Mouse (Mus musculus) liver, postnatal 0 days (tissue): ENCODE results near the gene Foxj3. TPM values are rescaled to one million over a fixed set of nuclear protein-coding genes. Genes with fewer than 3 reads are reported as not detected.

Experiments used
- ATAC-seq: fragments of 200-750 bp; cut with Nextera tagmentation; 2 replicates; pipeline ENCODE4 v1.8.0; 2017; ENCODE audit warnings: mild to moderate bottlenecking, moderate library complexity
- DNase-seq: peaks from one replicate; pipeline ENCODE4 v3.0.0-alpha.2; 2016
- H3K27ac ChIP-seq: fragments of 300-500 bp; sonication (generic); 2 replicates; pipeline ENCODE4 v1.5.1; 2014; ENCODE audit warnings: antibody characterized with exemption, moderate library complexity, mild to moderate bottlenecking, low read depth
- H3K27me3 ChIP-seq: fragments of 300-500 bp; sonication (generic); 2 replicates; pipeline ENCODE4 v1.6.1; 2014; ENCODE audit warnings: low read length, control low read depth, mixed read lengths; ENCODE audit not compliant: insufficient read depth
- H3K36me3 ChIP-seq: fragments of 300-500 bp; sonication (generic); replicated peaks from 2 replicates; pipeline ENCODE4 v1.6.1; 2014; ENCODE audit warnings: mild to moderate bottlenecking, control low read depth, low read length, moderate library complexity, mixed read lengths; ENCODE audit not compliant: insufficient read depth
- H3K4me1 ChIP-seq: fragments of 300-500 bp; sonication (generic); 2 replicates; pipeline ENCODE4 v1.6.1; 2014; ENCODE audit warnings: antibody characterized with exemption, mild to moderate bottlenecking, control low read depth; ENCODE audit not compliant: insufficient read depth
- H3K4me2 ChIP-seq: fragments of 300-500 bp; sonication (generic); 2 replicates; pipeline ENCODE4 v1.6.1; 2014; ENCODE audit warnings: low read depth, mild to moderate bottlenecking, low read length, moderate library complexity, mixed read lengths
- H3K4me3 ChIP-seq: fragments of 300-500 bp; sonication (generic); 2 replicates; pipeline ENCODE4 v1.5.1; 2014; ENCODE audit warnings: low read depth, low read length
- H3K9ac ChIP-seq: fragments of 300-500 bp; sonication (generic); replicated peaks from 2 replicates; pipeline ENCODE4 v1.6.1; 2014; ENCODE audit warnings: mild to moderate bottlenecking, moderate library complexity
- H3K9me3 ChIP-seq: fragments of 300-500 bp; sonication (generic); 2 replicates; pipeline ENCODE4 v1.6.1; 2016; ENCODE audit warnings: mild to moderate bottlenecking, control low read depth, low read length, mixed read lengths
- CTCF ChIP-seq: sonication (generic); IDR thresholded peaks from 2 replicates; pipeline ENCODE4 v1.5.1; 2016; ENCODE audit warnings: antibody characterized with exemption, low read depth
- EP300 ChIP-seq: IDR thresholded peaks from 2 replicates; pipeline ENCODE4 v1.6.1; 2016; ENCODE audit warnings: antibody characterized with exemption, low read depth, mild to moderate bottlenecking
- WGBS: fragments of 180-500 bp; shearing (Covaris S2); extraction: QIAGEN DNeasy Blood & Tissue Kit; methylation state at CpG from one replicate; pipeline ENCODE4 v1.1.7; 2014; ENCODE audit not compliant: insufficient replicate concordance; 5-methylcytosine and 5-hydroxymethylcytosine counted together
- polyA plus RNA-seq: library from polyadenylated mRNA; unstranded; fragments of >200 nt; fragmentation: Nextera tagmentation; extraction: Ambion mirVana; gene quantifications from 2 replicates; pipeline ENCODE4 v1.2.1, GENCODE M21; 2015

Foxj3 gene
- polyA plus RNA-seq, 1 experiment from 2014 or later: 2.9 TPM

DNA sequence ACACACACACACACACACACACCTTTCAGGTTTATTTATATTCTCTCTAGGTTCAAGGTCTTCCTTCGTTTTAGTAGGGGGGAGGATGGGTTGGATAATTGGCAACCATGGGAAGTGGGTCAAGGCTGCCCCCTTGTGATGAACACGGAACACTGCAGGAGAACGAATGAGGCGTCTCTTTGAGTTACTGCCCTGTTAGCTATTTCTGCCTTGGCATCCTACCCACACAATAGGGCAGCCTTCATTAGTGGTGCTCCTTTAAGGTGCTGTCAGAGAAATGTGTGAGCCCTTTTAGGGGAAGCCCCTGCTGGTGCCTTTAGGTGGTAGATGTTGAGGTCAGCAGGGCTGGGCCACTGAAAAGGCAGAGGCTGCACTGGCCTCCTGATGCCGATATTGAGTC lies 130.7 kb downstream of the Foxj3 start:
- Histone ChIP-seq H3K27ac (no peak overlapping the region), H3K36me3 (no peaks in the 10 kb centered on the region), H3K4me1 (no peaks in the 10 kb centered on the region), H3K9ac (no peak overlapping the region), H3K9me3 (no peaks in the 10 kb centered on the region), H3K4me3 (no peak overlapping the region), H3K27me3 (no peaks in the 10 kb centered on the region), H3K4me2 (no peak overlapping the region)
- ATAC-seq (peak; percentile 50; the same call in 1 of the 2 replicates), DNase-seq (peak; percentile 41)
- 21% methylated on average over 5 of the region's 5 CpGs for WGBS
- TF ChIP-seq CTCF (peak; percentile 84), EP300 (no peak)

DNA sequence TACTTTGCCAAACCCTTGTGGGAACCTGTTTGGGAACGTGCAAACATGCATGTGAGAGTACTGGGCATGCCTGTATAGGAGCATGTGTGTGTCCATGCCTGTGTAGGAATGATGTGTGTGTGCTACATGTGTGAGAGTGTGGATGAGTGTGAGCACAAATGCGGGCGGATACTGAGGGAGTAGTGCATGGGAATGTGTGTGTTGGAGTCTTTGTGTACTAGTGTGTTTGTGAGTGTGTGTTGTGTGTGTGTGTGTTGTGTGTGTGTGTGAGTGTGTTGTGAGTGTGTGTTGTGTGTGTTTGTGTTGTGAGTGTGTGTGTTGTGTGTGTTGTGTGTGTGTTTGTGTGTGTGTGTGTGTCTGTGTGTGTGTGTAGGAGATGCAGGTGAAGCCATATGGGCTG lies 131.4 kb downstream of the Foxj3 start:
- H3K36me3 ChIP-seq: no peaks in the 10 kb centered on the region
- no peak for DNase-seq
- H3K9me3 ChIP-seq: no peaks in the 10 kb centered on the region
- WGBS: 84% methylated on average over 3 of the region's 3 CpGs
- H3K4me1 ChIP-seq: no peaks in the 10 kb centered on the region
- TF ChIP-seq CTCF (no peak), EP300 (no peak)
- no peak overlapping the region for H3K27ac ChIP-seq
- no peak overlapping the region for H3K4me2 ChIP-seq
- no peak overlapping the region for H3K4me3 ChIP-seq
- no peak for ATAC-seq
- no peak overlapping the region for H3K9ac ChIP-seq
- H3K27me3 ChIP-seq: no peaks in the 10 kb centered on the region

GRCm38 (mm10) chr4:119668596-119668995 lies 131.8 kb downstream of the Foxj3 start:
- DNase-seq: no peak
- WGBS: 62% methylated on average over 4 of the region's 4 CpGs

GRCm38 (mm10) chr4:119669356-119670209 lies 132.8 kb downstream of the Foxj3 start:
- no peak overlapping the region for H3K4me2 ChIP-seq
- DNase-seq: peak; percentile 16
- no peaks in the 10 kb centered on the region for H3K36me3 ChIP-seq
- ATAC-seq: no peak
- TF ChIP-seq EP300 (no peak), CTCF (no peak)
- H3K4me3 ChIP-seq: no peak overlapping the region
- H3K9me3 ChIP-seq: no peaks in the 10 kb centered on the region
- H3K27ac ChIP-seq: no peak overlapping the region
- no peaks in the 10 kb centered on the region for H3K27me3 ChIP-seq
- H3K9ac ChIP-seq: no peak overlapping the region
- 67% methylated on average over 10 of the region's 10 CpGs for WGBS
- H3K4me1 ChIP-seq: no peaks in the 10 kb centered on the region

More at GRCm38 (mm10) chr4:119668596-119668995, 131.8 kb downstream of the Foxj3 start:
- no peaks in the 10 kb centered on the region for H3K27me3 ChIP-seq
- no peak overlapping the region for H3K4me3 ChIP-seq
- no peaks in the 10 kb centered on the region for H3K9me3 ChIP-seq
- TF ChIP-seq EP300: no peak
- no peak for TF ChIP-seq CTCF
- ATAC-seq: no peak
- no peaks in the 10 kb centered on the region for H3K36me3 ChIP-seq
- H3K27ac ChIP-seq: no peak overlapping the region
- no peaks in the 10 kb centered on the region for H3K4me1 ChIP-seq
- H3K4me2 ChIP-seq: no peak overlapping the region
- H3K9ac ChIP-seq: no peak overlapping the region

GRCm38 (mm10) chr4:119670210-119670555 lies 133.4 kb downstream of the Foxj3 start:
- Histone ChIP-seq H3K4me1 (no peaks in the 10 kb centered on the region), H3K27ac (no peak overlapping the region), H3K4me3 (no peak overlapping the region), H3K9ac (no peak overlapping the region), H3K4me2 (no peak overlapping the region), H3K27me3 (no peaks in the 10 kb centered on the region), H3K9me3 (no peaks in the 10 kb centered on the region), H3K36me3 (no peaks in the 10 kb centered on the region)
- DNase-seq (no peak), ATAC-seq (no peak)
- WGBS: 64% methylated on average over 7 of the region's 7 CpGs
- TF ChIP-seq EP300: no peak
- no peak for TF ChIP-seq CTCF

GRCm38 (mm10) chr4:119670736-119671135 lies 133.9 kb downstream of the Foxj3 start:
- Histone ChIP-seq H3K4me3 (no peak overlapping the region), H3K4me2 (no peak overlapping the region), H3K4me1 (no peaks in the 10 kb centered on the region), H3K27ac (no peak overlapping the region), H3K27me3 (no peaks in the 10 kb centered on the region), H3K9me3 (no peaks in the 10 kb centered on the region), H3K36me3 (no peaks in the 10 kb centered on the region), H3K9ac (no peak overlapping the region)
- ATAC-seq (no peak), DNase-seq (no peak)
- WGBS: 86% methylated on average over 6 of the region's 6 CpGs
- no peak for TF ChIP-seq EP300
- no peak for TF ChIP-seq CTCF
